Mouse (Mus musculus) MEL (cell line): ENCODE measurements at regions not wholly inside any gene's neighbourhood (a gene's known extent, or its start where the extent isn't known, plus 50 kb on each side); places are given as distances from the start of the nearest gene placed in this dataset.

Experiments
- DNase-seq: peaks from one replicate; pipeline ENCODE4 v3.0.0; 2011; ENCODE audit warnings: low read depth, low spot score
- H3K27ac ChIP-seq: 2 replicates; pipeline ENCODE4 v1.5.1; 2012; ENCODE audit warnings: low read depth, mild to moderate bottlenecking, control low read depth, low read length, moderate library complexity; ENCODE audit not compliant: control insufficient read depth
- H3K27me3 ChIP-seq, 2 experiments: fragments of 150-350 bp in 1 of 2; sonication (generic) in 1 of 2; 2 replicates each; pipeline ENCODE4 v1.6.1; 2012; ENCODE audit warnings: low read length in 2 of 2, mild to moderate bottlenecking in 2 of 2, improper control_type of control experiment in 1 of 2, moderate library complexity in 1 of 2; ENCODE audit not compliant: insufficient read depth in 2 of 2, control insufficient read depth in 1 of 2
- H3K36me3 ChIP-seq, 2 experiments: 2 replicates each; pipeline ENCODE4 v1.6.1; 2012 to 2014; ENCODE audit warnings: low read length in 2 of 2, improper control_type of control experiment in 1 of 2, inconsistent platforms in 1 of 2, mild to moderate bottlenecking in 1 of 2; ENCODE audit not compliant: insufficient read depth in 2 of 2, control insufficient read depth in 1 of 2
- H3K4me1 ChIP-seq, 2 experiments: fragments of 150-350 bp in 1 of 2; sonication (generic) in 1 of 2; 2 replicates each; pipeline ENCODE4 v1.6.1; 2012; ENCODE audit warnings: low read length in 2 of 2, improper control_type of control experiment in 1 of 2, mild to moderate bottlenecking in 1 of 2; ENCODE audit not compliant: insufficient read depth in 2 of 2, control insufficient read depth in 1 of 2
- H3K4me3 ChIP-seq, 2 experiments: fragments of 150-350 bp in 1 of 2; sonication (generic) in 1 of 2; 2 replicates each; pipeline ENCODE4 v1.5.1; 2012; ENCODE audit warnings: low read depth in 2 of 2, low read length in 2 of 2, mild to moderate bottlenecking in 2 of 2, moderate library complexity in 2 of 2, control low read depth in 1 of 2, improper control_type of control experiment in 1 of 2; ENCODE audit not compliant: control insufficient read depth in 1 of 2, insufficient read depth in 1 of 2
- H3K79me2 ChIP-seq: 2 replicates; pipeline ENCODE4 v1.6.1; 2012; ENCODE audit warnings: mild to moderate bottlenecking, low read length, moderate library complexity; ENCODE audit not compliant: control insufficient read depth, poor library complexity, insufficient read depth
- H3K9ac ChIP-seq: 2 replicates; pipeline ENCODE4 v1.6.1; 2012; ENCODE audit warnings: low read depth, mild to moderate bottlenecking, control low read depth, low read length, moderate library complexity; ENCODE audit not compliant: control insufficient read depth, poor library complexity, severe bottlenecking
- H3K9me3 ChIP-seq: fragments of 150-350 bp; sonication (generic); replicated peaks from 2 replicates; pipeline ENCODE4 v1.6.1; 2012; ENCODE audit warnings: mild to moderate bottlenecking, low read length, improper control_type of control experiment, moderate library complexity; ENCODE audit not compliant: insufficient read depth
- CTCF ChIP-seq, 3 experiments: IDR thresholded peaks in 2 of 3; conservative IDR thresholded peaks in 1 of 3; 2 replicates each; pipeline ENCODE4 v1.5.1; 2011 to 2012; ENCODE audit warnings: low read length in 3 of 3, low read depth in 2 of 3, mild to moderate bottlenecking in 2 of 3, improper control_type of control experiment in 1 of 3, inconsistent platforms in 1 of 3, mixed read lengths in 1 of 3, moderate library complexity in 1 of 3; ENCODE audit not compliant: control insufficient read depth in 1 of 3, insufficient read depth in 1 of 3, poor library complexity in 1 of 3, severe bottlenecking in 1 of 3
- E2F4 ChIP-seq: IDR thresholded peaks from 2 replicates; pipeline ENCODE4 v1.6.1; 2011; ENCODE audit warnings: low read depth, low read length, improper control_type of control experiment, borderline replicate concordance
- ELF1 ChIP-seq: IDR thresholded peaks from 2 replicates; pipeline ENCODE4 v1.6.1; 2014; ENCODE audit warnings: low read depth, mild to moderate bottlenecking, inconsistent platforms, low read length, improper control_type of control experiment, moderate library complexity
- EP300 ChIP-seq, 2 experiments: IDR thresholded peaks; 2 replicates each; pipeline ENCODE4 v1.6.1; 2011; ENCODE audit warnings: improper control_type of control experiment in 2 of 2, low read length in 2 of 2, low read depth in 1 of 2, mild to moderate bottlenecking in 1 of 2
- ETS1 ChIP-seq: IDR thresholded peaks from 2 replicates; pipeline ENCODE4 v1.6.1; 2012; ENCODE audit warnings: low read depth, mild to moderate bottlenecking, inconsistent platforms, low read length, improper control_type of control experiment, moderate library complexity
- MAZ ChIP-seq: IDR thresholded peaks from 2 replicates; pipeline ENCODE4 v1.6.1; 2012; ENCODE audit warnings: low read depth, mild to moderate bottlenecking, inconsistent platforms, low read length, improper control_type of control experiment
- MXI1 ChIP-seq: IDR thresholded peaks from 2 replicates; pipeline ENCODE4 v1.6.1; 2011; ENCODE audit warnings: mild to moderate bottlenecking, low read depth, low read length, improper control_type of control experiment
- MYB ChIP-seq: IDR thresholded peaks from 2 replicates; pipeline ENCODE4 v1.6.1; 2011; ENCODE audit warnings: mild to moderate bottlenecking, low read depth, low read length, improper control_type of control experiment
- NELFE ChIP-seq: IDR thresholded peaks from 2 replicates; pipeline ENCODE4 v1.6.1; 2011; ENCODE audit warnings: low read depth, low read length, improper control_type of control experiment
- NRF1 ChIP-seq: IDR thresholded peaks from 2 replicates; pipeline ENCODE4 v1.6.1; 2014; ENCODE audit warnings: low read depth, mild to moderate bottlenecking, inconsistent platforms, low read length, improper control_type of control experiment, moderate library complexity; ENCODE audit not compliant: poor library complexity, insufficient read depth, severe bottlenecking
- POLR2AphosphoS5 ChIP-seq: IDR thresholded peaks from 2 replicates; pipeline ENCODE4 v1.6.1; 2012; ENCODE audit warnings: low read depth, borderline replicate concordance, mild to moderate bottlenecking, inconsistent platforms, low read length, moderate library complexity, mixed read lengths
- RAD21 ChIP-seq: IDR thresholded peaks from 2 replicates; pipeline ENCODE4 v1.6.1; 2011; ENCODE audit warnings: mild to moderate bottlenecking, low read depth, low read length, improper control_type of control experiment
- RCOR1 ChIP-seq: IDR thresholded peaks from 2 replicates; pipeline ENCODE4 v1.6.1; 2012; ENCODE audit warnings: low read depth, mild to moderate bottlenecking, inconsistent platforms, low read length, improper control_type of control experiment
- SIN3A ChIP-seq: IDR thresholded peaks from 2 replicates; pipeline ENCODE4 v1.6.1; 2012; ENCODE audit warnings: low read length, improper control_type of control experiment, inconsistent platforms
- SMC3 ChIP-seq: IDR thresholded peaks from 2 replicates; pipeline ENCODE4 v1.6.1; 2011; ENCODE audit warnings: low read depth, low read length, improper control_type of control experiment
- TBP ChIP-seq: IDR thresholded peaks from 2 replicates; pipeline ENCODE4 v1.8.0; 2011; ENCODE audit warnings: low read depth, low read length, improper control_type of control experiment
- UBTF ChIP-seq: IDR thresholded peaks from 2 replicates; pipeline ENCODE4 v1.6.1; 2012; ENCODE audit warnings: low read depth, mild to moderate bottlenecking, inconsistent platforms, low read length, improper control_type of control experiment, moderate library complexity, borderline replicate concordance; ENCODE audit not compliant: insufficient read depth
- USF1 ChIP-seq: IDR thresholded peaks from 2 replicates; pipeline ENCODE4 v1.6.1; 2014; ENCODE audit warnings: low read depth, mild to moderate bottlenecking, inconsistent platforms, low read length, improper control_type of control experiment, moderate library complexity
- ZC3H11A ChIP-seq: IDR thresholded peaks from 2 replicates; pipeline ENCODE4 v1.6.1; 2012; ENCODE audit warnings: low read depth, mild to moderate bottlenecking, inconsistent platforms, low read length, improper control_type of control experiment
- ZKSCAN1 ChIP-seq: IDR thresholded peaks from 2 replicates; pipeline ENCODE4 v1.6.1; 2012; ENCODE audit warnings: low read depth, mild to moderate bottlenecking, inconsistent platforms, low read length, improper control_type of control experiment, moderate library complexity
- ZMIZ1 ChIP-seq: IDR thresholded peaks from 2 replicates; pipeline ENCODE4 v1.6.1; 2012; ENCODE audit warnings: low read depth, mild to moderate bottlenecking, inconsistent platforms, low read length, improper control_type of control experiment, moderate library complexity
- ZNF384 ChIP-seq: IDR thresholded peaks from 2 replicates; pipeline ENCODE4 v1.6.1; 2012; ENCODE audit warnings: low read depth, mild to moderate bottlenecking, inconsistent platforms, low read length, improper control_type of control experiment

DNA sequence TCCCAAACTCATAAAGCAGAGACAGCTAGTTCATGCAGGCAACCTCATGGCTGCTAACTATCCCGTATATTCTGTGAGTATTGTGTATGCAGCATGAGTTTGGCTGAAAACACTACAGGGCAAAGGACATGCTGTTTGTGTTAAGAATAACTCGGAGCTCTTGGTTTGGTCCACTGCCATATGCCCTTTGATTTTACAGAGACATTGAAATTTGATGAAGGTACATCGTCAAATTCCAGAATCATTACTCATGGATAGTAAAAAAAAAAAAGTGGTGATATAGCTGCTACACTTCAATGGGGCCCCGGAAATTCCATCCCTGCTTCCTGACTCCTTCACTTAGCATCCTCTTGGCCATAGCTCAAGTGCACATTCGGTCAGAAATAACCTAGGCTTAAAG, 159.3 kb upstream of the Ccdc122 start:
- no peak overlapping the region for H3K27ac ChIP-seq
- no peak for DNase-seq
- H3K4me1 ChIP-seq = no peaks in the 10 kb centered on the region
- H3K36me3 ChIP-seq = no peaks in the 10 kb centered on the region
- no peak overlapping the region for H3K9ac ChIP-seq
- H3K4me3 ChIP-seq = no peak overlapping the region
- H3K79me2 ChIP-seq = no peaks in the 10 kb centered on the region
- no peak for TF ChIP-seq USF1
- no peak for TF ChIP-seq ZKSCAN1
- no peak for TF ChIP-seq ETS1
- TF ChIP-seq NRF1 = no peak
- TF ChIP-seq MAZ = no peak
- TF ChIP-seq CTCF (IDR thresholded peaks at IDR 0.05 in 2 of 3, conservative IDR thresholded peaks at IDR 0.05 in 1 of 3; ENCODE audit: control insufficient read depth in 1 of 3, insufficient read depth in 1 of 3, low read depth in 2 of 3, low read length in 3 of 3, poor library complexity in 1 of 3, severe bottlenecking in 1 of 3) = no peak
- no peak for TF ChIP-seq EP300 (IDR thresholded peaks at IDR 0.05; ENCODE audit: low read depth in 1 of 2, low read length in 2 of 2)
- no peak for TF ChIP-seq E2F4
- TF ChIP-seq, all 39 proteins: peak for 0
- Histone ChIP-seq H3K9me3 (no peaks in the 10 kb centered on the region), H3K27me3 (no peaks in the 10 kb centered on the region)

DNA sequence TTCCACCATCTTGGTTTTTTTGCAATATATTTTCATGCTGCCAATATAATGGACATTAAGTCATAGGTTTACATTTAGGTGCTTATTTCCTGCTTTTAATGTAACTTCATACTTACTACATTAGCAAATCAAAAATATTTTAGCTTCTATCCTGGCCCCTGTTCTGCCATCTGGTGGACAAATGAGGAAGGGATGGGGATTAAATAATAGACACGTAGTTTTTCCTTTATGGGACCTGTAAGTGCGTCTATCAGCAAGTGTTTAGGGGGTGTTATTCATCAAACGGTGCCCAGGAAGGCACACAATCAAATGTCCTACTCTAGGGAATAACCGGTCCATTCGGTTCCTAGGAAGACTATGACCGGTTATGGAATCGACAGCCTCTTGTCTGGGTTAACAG, 160.6 kb upstream of the Ccdc122 start:
- Histone ChIP-seq H3K4me3 (no peak overlapping the region), H3K79me2 (no peaks in the 10 kb centered on the region), H3K36me3 (no peaks in the 10 kb centered on the region), H3K9me3 (no peaks in the 10 kb centered on the region), H3K9ac (no peak overlapping the region), H3K4me1 (no peaks in the 10 kb centered on the region), H3K27ac (no peak overlapping the region), H3K27me3 (no peaks in the 10 kb centered on the region)
- TF ChIP-seq CTCF (IDR thresholded peaks at IDR 0.05 in 2 of 3, conservative IDR thresholded peaks at IDR 0.05 in 1 of 3; ENCODE audit: control insufficient read depth in 1 of 3, insufficient read depth in 1 of 3, low read depth in 2 of 3, low read length in 3 of 3, poor library complexity in 1 of 3, severe bottlenecking in 1 of 3) (peak; percentile 42 to 81 (median 62)), ZC3H11A (peak; percentile 82), SMC3 (peak; percentile 98), RAD21 (peak; percentile 75), RCOR1 (no peak)
- DNase-seq = peak; percentile 56

GRCm38 (mm10) chr14:76875266-76875900, 161.2 kb upstream of the Ccdc122 start:
- H3K9me3 ChIP-seq = no peaks in the 10 kb centered on the region
- no peaks in the 10 kb centered on the region for H3K27me3 ChIP-seq
- no peaks in the 10 kb centered on the region for H3K79me2 ChIP-seq
- no peak for TF ChIP-seq ELF1
- TF ChIP-seq NELFE = no peak
- no peak for TF ChIP-seq MYB
- TF ChIP-seq TBP = no peak
- TF ChIP-seq ZNF384 = no peak
- no peak for TF ChIP-seq UBTF
- TF ChIP-seq SIN3A = no peak
- TF ChIP-seq SMC3 = no peak
- TF ChIP-seq MXI1 = no peak
- TF ChIP-seq POLR2AphosphoS5 = no peak
- no peak for TF ChIP-seq ZMIZ1
- TF ChIP-seq EP300 (IDR thresholded peaks at IDR 0.05; ENCODE audit: low read depth in 1 of 2, low read length in 2 of 2) = no peak
- no peak overlapping the region for H3K27ac ChIP-seq
- no peaks in the 10 kb centered on the region for H3K4me1 ChIP-seq
- no peak for DNase-seq
- H3K4me3 ChIP-seq = no peak overlapping the region
- H3K36me3 ChIP-seq = no peaks in the 10 kb centered on the region
- no peak overlapping the region for H3K9ac ChIP-seq
